Comparison of ENCODE assay signal across 16 mouse cellular contexts in genomic region chr5:37047992-37048391, GRCm38 (mm10). TPM values are rescaled to one million over a fixed set of nuclear protein-coding genes. Genes with fewer than 3 reads are reported as not detected.
DNase-seq lines count a peak whose midpoint lies in the region; ATAC-seq and TF ChIP-seq lines count a peak whose summit lies in the region.
"Had no signal": no experiment of that assay in that cellular context is flagged by ENCODE, and none has a peak within 500 bp of the region (broad histone marks: within the 10 kb centered on the region; RNA-seq: fewer than 3 reads in every experiment).

No protein-coding gene starts in this region.

- no peak for TF ChIP-seq EP300 in lung, postnatal 0 days (IDR thresholded peaks at IDR 0.05)

- ATAC-seq in lung, postnatal 0 days = no peak
- ATAC-seq: forebrain, embryonic 16.5 days; midbrain, embryonic 16.5 days had no signal

- DNase-seq in lung, postnatal 36 days = peak; percentile 28
- DNase-seq in lung, postnatal 0 days (ENCODE audit: low spot score) = no peak
- peak; percentile 72 for DNase-seq in T-cell, adult 2 months (ENCODE audit: low spot score)
- DNase-seq in thymus, postnatal 36 days = peak; percentile 66 to 76
- no peak for DNase-seq in adrenal gland, adult 8-10 months
- DNase-seq in gastrocnemius, adult 8-10 months (ENCODE audit: low spot score in 2 of 2) = no peak
- no peak for DNase-seq in heart, postnatal 36 days
- DNase-seq: cerebellum, postnatal 25 days; heart, postnatal 10 days; kidney, postnatal 36 days had no signal

- no peaks in the 10 kb centered on the region for H3K27me3 ChIP-seq in lung, postnatal 0 days (replicated peaks; ENCODE audit: insufficient read depth, low read length)
- no peaks in the 10 kb centered on the region for H3K27me3 ChIP-seq in small intestine, adult 2 months (ENCODE audit: control insufficient read depth, insufficient read depth, low read length)
- H3K27me3 ChIP-seq: embryonic facial prominence, embryonic 15.5 days had no signal

- no peaks in the 10 kb centered on the region for H3K36me3 ChIP-seq in lung, postnatal 0 days (ENCODE audit: insufficient read depth, low read length)
- no peaks in the 10 kb centered on the region for H3K36me3 ChIP-seq in small intestine, adult 2 months (ENCODE audit: control insufficient read depth, insufficient read depth, low read length)
- H3K36me3 ChIP-seq: embryonic facial prominence, embryonic 15.5 days had no signal

- H3K4me3 ChIP-seq in lung, postnatal 0 days (ENCODE audit: low read depth, low read length) = no peak overlapping the region
- peak overlapping the region; percentile 6; the same call in 1 of the 2 replicates for H3K4me3 ChIP-seq in small intestine, adult 2 months (ENCODE audit: low read depth, low read length)
- H3K4me3 ChIP-seq: embryonic facial prominence, embryonic 15.5 days had no signal

- no peak overlapping the region for H3K9ac ChIP-seq in lung, postnatal 0 days (replicated peaks; ENCODE audit: low read depth)
- H3K9ac ChIP-seq: embryonic facial prominence, embryonic 15.5 days had no signal

- TF ChIP-seq CTCF in lung, postnatal 0 days (IDR thresholded peaks at IDR 0.05) = no peak
- TF ChIP-seq CTCF in small intestine, adult 2 months (IDR thresholded peaks at IDR 0.05; ENCODE audit: extremely low read depth, insufficient read length, insufficient replicate concordance, low read depth, low read length) = no peak

- no peak overlapping the region for H3K27ac ChIP-seq in lung, postnatal 0 days (ENCODE audit: low read length)
- peak overlapping the region; percentile 50 for H3K27ac ChIP-seq in small intestine, adult 2 months (ENCODE audit: insufficient read depth, low read depth, low read length)
- H3K27ac ChIP-seq: embryonic facial prominence, embryonic 15.5 days had no signal

- no peak overlapping the region for H3K4me2 ChIP-seq in lung, postnatal 0 days (replicated peaks; ENCODE audit: low read depth, low read length)
- H3K4me2 ChIP-seq: embryonic facial prominence, embryonic 15.5 days had no signal

- no peaks in the 10 kb centered on the region for H3K9me3 ChIP-seq in lung, postnatal 0 days (ENCODE audit: low read length)
- H3K9me3 ChIP-seq: embryonic facial prominence, embryonic 15.5 days had no signal

- intact Hi-C loops in heart, postnatal 36 days (cut with DNase I) = no loop called here

- TF ChIP-seq POLR2A in small intestine, adult 2 months (IDR thresholded peaks at IDR 0.05; ENCODE audit: low read depth, low read length) = no peak

- H3K4me1 ChIP-seq in lung, postnatal 0 days (ENCODE audit: insufficient read depth, low read depth, low read length) = no peaks in the 10 kb centered on the region
- H3K4me1 ChIP-seq in small intestine, adult 2 months (ENCODE audit: control insufficient read depth, insufficient read depth, insufficient read length, low read length) = peaks cover 34% of the 10 kb centered on the region
- H3K4me1 ChIP-seq: embryonic facial prominence, embryonic 15.5 days had no signal

- WGBS in lung, postnatal 0 days = 57% methylated on average over 7 of the region's 7 CpGs
- WGBS in small intestine, adult 2 months = 31% methylated on average over 7 of the region's 7 CpGs

RNA-seq across cellular contexts. Expression of gene Gm1043, which starts 37.2 kb away (rescaled TPM):
- polyA plus RNA-seq in lung, postnatal 0 days (2015; fragmentation: Nextera tagmentation; extraction: Ambion mirVana) = not detected in 2 replicates
- 0.32 and 0.85 TPM in 2 replicates for polyA plus RNA-seq in small intestine, adult 2 months (2012; rRNA removed)
- total RNA-seq in adrenal gland, adult 8-10 months (2022) = 1 to 10 TPM in 2 of 4 experiments, under 1 TPM in 2; 0.44 to 1.7 (median 1.1) TPM
- not detected for total RNA-seq in gastrocnemius, adult 8-10 months (2022)
- not detected for total RNA-seq in heart, postnatal 36 days (2021)
- total RNA-seq: granulocyte monocyte progenitor cell, adult 5-6 weeks; heart, postnatal 10 days; liver, adult 2 months had no signal

RNA-seq across cellular contexts. Expression of gene Wfs1, which starts 59.0 kb away (rescaled TPM):
- polyA plus RNA-seq in lung, postnatal 0 days (2015; fragmentation: Nextera tagmentation; extraction: Ambion mirVana) = 6.5 and 7.2 TPM in 2 replicates
- polyA plus RNA-seq in small intestine, adult 2 months (2012; rRNA removed) = 16.7 and 23.5 TPM in 2 replicates
- total RNA-seq in adrenal gland, adult 8-10 months (2022) = 100 to 1,000 TPM in 2 of 4 experiments, 10 to 100 TPM in 2; 36.1 to 156 (median 79.3) TPM
- total RNA-seq in gastrocnemius, adult 8-10 months (2022) = 10 to 100 TPM; 51.3 to 68.1 (median 58.9) TPM
- total RNA-seq in heart, postnatal 36 days (2021) = 10 to 100 TPM; 81.6 to 82.0 TPM

Comparison
In these comparisons a context has a peak if more than half of its experiments do, and no peak if none do; other contexts are left out.
1. DNase-seq: peak in lung, postnatal 36 days (single experiment), T-cell, adult 2 months (single experiment) and thymus, postnatal 36 days (2 of 2); none in lung, postnatal 0 days (single experiment), adrenal gland, adult 8-10 months (single experiment), gastrocnemius, adult 8-10 months (0 of 2) and heart, postnatal 36 days (0 of 2).